Mouse (Mus musculus): ENCODE measurements around the gene Mb. TPM values are rescaled to one million over a fixed set of nuclear protein-coding genes. Genes with fewer than 3 reads are reported as not detected.

The Mb gene
- total and polyA plus RNA-seq, 2 experiments from 2014 or later, result 0.33 to 3.6 TPM

- H3K9ac ChIP-seq, result no peak overlapping the region
- H3K4me1 ChIP-seq (ENCODE audit: insufficient read depth), result no peaks in the 10 kb centered on the region; the same call in 1 of the 2 replicates
- TF ChIP-seq CTCF (IDR thresholded peaks at IDR 0.05; ENCODE audit: low read depth), result no peak
- no peak overlapping the region for H3K4me3 ChIP-seq (ENCODE audit: low read depth, low read length)
- DNase-seq, result no peak
- 26% methylated on average over 6 of the region's 6 CpGs for WGBS
- peak overlapping the region; percentile 40; the same call in 1 of the 2 replicates for H3K27ac ChIP-seq (ENCODE audit: low read depth, low read length)
- no peaks in the 10 kb centered on the region for H3K9me3 ChIP-seq (ENCODE audit: low read length)
- H3K4me2 ChIP-seq (ENCODE audit: low read depth), result no peak overlapping the region
- ATAC-seq, result peak; percentile 73
- H3K27me3 ChIP-seq (ENCODE audit: insufficient read depth, low read length), result no peaks in the 10 kb centered on the region
- no peaks in the 10 kb centered on the region for H3K36me3 ChIP-seq (ENCODE audit: insufficient read depth)
These were observed 5.7 kb upstream of the Mb start for GRCm38 (mm10) chr15:77056001-77056790.

- H3K9ac ChIP-seq, result no peak overlapping the region
- no peaks in the 10 kb centered on the region for H3K9me3 ChIP-seq (ENCODE audit: low read length)
- WGBS, result 47% methylated on average over 5 of the region's 5 CpGs
- ATAC-seq (peak; percentile 40; the same call in 1 of the 2 replicates), DNase-seq (no peak)
- no peak overlapping the region for H3K4me2 ChIP-seq (ENCODE audit: low read depth)
- H3K27me3 ChIP-seq (ENCODE audit: insufficient read depth, low read length), result no peaks in the 10 kb centered on the region
- H3K36me3 ChIP-seq (ENCODE audit: insufficient read depth), result no peaks in the 10 kb centered on the region
- no peak for TF ChIP-seq CTCF (IDR thresholded peaks at IDR 0.05; ENCODE audit: low read depth)
- no peak overlapping the region for H3K4me3 ChIP-seq (ENCODE audit: low read depth, low read length)
- H3K4me1 ChIP-seq (ENCODE audit: insufficient read depth), result no peaks in the 10 kb centered on the region; the same call in 1 of the 2 replicates
- no peak overlapping the region for H3K27ac ChIP-seq (ENCODE audit: low read depth, low read length)
These were observed 4.2 kb upstream of the Mb start for GRCm38 (mm10) chr15:77054611-77055175.

GRCm38 (mm10) chr15:77053021-77053420 is 2.6 kb upstream of the Mb start:
- H3K4me3 ChIP-seq (ENCODE audit: low read depth, low read length), result no peak overlapping the region
- H3K9me3 ChIP-seq (ENCODE audit: low read length), result no peaks in the 10 kb centered on the region
- no peaks in the 10 kb centered on the region for H3K36me3 ChIP-seq (ENCODE audit: insufficient read depth)
- no peaks in the 10 kb centered on the region; the same call in 1 of the 2 replicates for H3K4me1 ChIP-seq (ENCODE audit: insufficient read depth)
- ATAC-seq, result no peak
- no peaks in the 10 kb centered on the region for H3K27me3 ChIP-seq (ENCODE audit: insufficient read depth, low read length)
- no peak overlapping the region for H3K9ac ChIP-seq
- 100% methylated on average over 1 of the region's 1 CpGs for WGBS
- no peak for TF ChIP-seq CTCF (IDR thresholded peaks at IDR 0.05; ENCODE audit: low read depth)
- no peak for DNase-seq
- no peak overlapping the region for H3K27ac ChIP-seq (ENCODE audit: low read depth, low read length)
- no peak overlapping the region for H3K4me2 ChIP-seq (ENCODE audit: low read depth)

- no peaks in the 10 kb centered on the region; the same call in 1 of the 2 replicates for H3K4me1 ChIP-seq (ENCODE audit: insufficient read depth)
- H3K9ac ChIP-seq, result no peak overlapping the region
- H3K27ac ChIP-seq (ENCODE audit: low read depth, low read length), result no peak overlapping the region
- H3K27me3 ChIP-seq (ENCODE audit: insufficient read depth, low read length), result no peaks in the 10 kb centered on the region
- no peak for TF ChIP-seq CTCF (IDR thresholded peaks at IDR 0.05; ENCODE audit: low read depth)
- no peaks in the 10 kb centered on the region for H3K36me3 ChIP-seq (ENCODE audit: insufficient read depth)
- ATAC-seq (no peak), DNase-seq (no peak)
- 31% methylated on average over 1 of the region's 1 CpGs for WGBS
- H3K4me3 ChIP-seq (ENCODE audit: low read depth, low read length), result no peak overlapping the region
- no peaks in the 10 kb centered on the region for H3K9me3 ChIP-seq (ENCODE audit: low read length)
- H3K4me2 ChIP-seq (ENCODE audit: low read depth), result no peak overlapping the region
These were observed 1.7 kb upstream of the Mb start for GRCm38 (mm10) chr15:77052176-77052575.

- ATAC-seq (no peak), DNase-seq (no peak)
- H3K9ac ChIP-seq, result no peak overlapping the region
- H3K27me3 ChIP-seq (ENCODE audit: insufficient read depth, low read length), result no peaks in the 10 kb centered on the region
- no peaks in the 10 kb centered on the region for H3K4me1 ChIP-seq (ENCODE audit: insufficient read depth)
- TF ChIP-seq CTCF (IDR thresholded peaks at IDR 0.05; ENCODE audit: low read depth), result no peak
- no peaks in the 10 kb centered on the region for H3K36me3 ChIP-seq (ENCODE audit: insufficient read depth)
- H3K4me2 ChIP-seq (ENCODE audit: low read depth), result no peak overlapping the region
- 87% methylated on average over 10 of the region's 10 CpGs for WGBS
- no peak overlapping the region for H3K27ac ChIP-seq (ENCODE audit: low read depth, low read length)
- no peak overlapping the region for H3K4me3 ChIP-seq (ENCODE audit: low read depth, low read length)
- H3K9me3 ChIP-seq (ENCODE audit: low read length), result no peaks in the 10 kb centered on the region
These were observed 4.9 kb downstream of the Mb start for GRCm38 (mm10) chr15:77045609-77046008.

- H3K4me3 ChIP-seq (ENCODE audit: low read depth, low read length), result no peak within 1 kb of the TSS
- no peaks in the 10 kb centered on the region for H3K9me3 ChIP-seq (ENCODE audit: low read length)
- H3K4me1 ChIP-seq (ENCODE audit: insufficient read depth), result no peaks in the 10 kb centered on the region
- ATAC-seq (no peak), DNase-seq (no peak)
- no peaks in the 10 kb centered on the region for H3K27me3 ChIP-seq (ENCODE audit: insufficient read depth, low read length)
- H3K9ac ChIP-seq, result no peak within 1 kb of the TSS
- WGBS, result 87% methylated on average over 12 of the region's 12 CpGs
- no peak for TF ChIP-seq CTCF (IDR thresholded peaks at IDR 0.05; ENCODE audit: low read depth)
- H3K36me3 ChIP-seq (ENCODE audit: insufficient read depth), result no peaks in the 10 kb centered on the region
- no peak within 1 kb of the TSS for H3K4me2 ChIP-seq (ENCODE audit: low read depth)
- no peak within 1 kb of the TSS for H3K27ac ChIP-seq (ENCODE audit: low read depth, low read length)
These were observed 5.7 kb downstream of the Mb start, which contains the start of gene Apol6 for GRCm38 (mm10) chr15:77044597-77045320. Apol6 (plus strand) TSS chr15:77044729.
